Mouse (Mus musculus) lung, adult 2 months (tissue): ENCODE measurements around the gene Tbc1d9b.

ENCODE experiments used
- CTCF ChIP-seq: fragments of 200-500 bp; IDR thresholded peaks from 2 replicates; pipeline ENCODE4 v1.5.1; 2011; ENCODE audit warnings: mild to moderate bottlenecking, low read length, control low read depth; ENCODE audit not compliant: insufficient read depth
- POLR2A ChIP-seq: fragments of 200-500 bp; IDR thresholded peaks from 2 replicates; pipeline ENCODE4 v1.6.1; 2011; ENCODE audit warnings: low read depth, mild to moderate bottlenecking, control low read depth, low read length, borderline replicate concordance; ENCODE audit errors: extremely low read depth

DNA sequence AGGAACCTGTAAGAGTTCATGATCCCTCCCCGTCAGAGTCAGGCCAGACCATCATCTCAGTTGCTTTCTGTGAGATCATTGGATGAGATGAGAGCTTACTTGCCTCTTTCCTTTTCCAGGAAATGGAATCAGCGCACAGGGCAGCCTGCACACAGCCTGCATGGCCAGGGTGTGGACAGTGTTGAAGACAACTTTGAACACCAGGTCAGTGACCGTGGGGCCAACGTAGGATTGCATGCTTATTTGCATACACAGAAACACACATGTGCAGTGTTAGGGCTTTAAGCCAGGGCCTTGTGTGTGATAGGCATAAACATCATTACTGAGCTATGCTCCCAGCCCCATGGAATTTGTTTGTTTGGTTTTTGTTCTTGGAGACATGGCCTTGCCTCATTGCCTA, 66.3 kb downstream of the Tbc1d9b start:
- no peak for TF ChIP-seq POLR2A
- no peak for TF ChIP-seq CTCF
